9 mouse cellular contexts compared by ENCODE assay signal in the genomic region with DNA sequence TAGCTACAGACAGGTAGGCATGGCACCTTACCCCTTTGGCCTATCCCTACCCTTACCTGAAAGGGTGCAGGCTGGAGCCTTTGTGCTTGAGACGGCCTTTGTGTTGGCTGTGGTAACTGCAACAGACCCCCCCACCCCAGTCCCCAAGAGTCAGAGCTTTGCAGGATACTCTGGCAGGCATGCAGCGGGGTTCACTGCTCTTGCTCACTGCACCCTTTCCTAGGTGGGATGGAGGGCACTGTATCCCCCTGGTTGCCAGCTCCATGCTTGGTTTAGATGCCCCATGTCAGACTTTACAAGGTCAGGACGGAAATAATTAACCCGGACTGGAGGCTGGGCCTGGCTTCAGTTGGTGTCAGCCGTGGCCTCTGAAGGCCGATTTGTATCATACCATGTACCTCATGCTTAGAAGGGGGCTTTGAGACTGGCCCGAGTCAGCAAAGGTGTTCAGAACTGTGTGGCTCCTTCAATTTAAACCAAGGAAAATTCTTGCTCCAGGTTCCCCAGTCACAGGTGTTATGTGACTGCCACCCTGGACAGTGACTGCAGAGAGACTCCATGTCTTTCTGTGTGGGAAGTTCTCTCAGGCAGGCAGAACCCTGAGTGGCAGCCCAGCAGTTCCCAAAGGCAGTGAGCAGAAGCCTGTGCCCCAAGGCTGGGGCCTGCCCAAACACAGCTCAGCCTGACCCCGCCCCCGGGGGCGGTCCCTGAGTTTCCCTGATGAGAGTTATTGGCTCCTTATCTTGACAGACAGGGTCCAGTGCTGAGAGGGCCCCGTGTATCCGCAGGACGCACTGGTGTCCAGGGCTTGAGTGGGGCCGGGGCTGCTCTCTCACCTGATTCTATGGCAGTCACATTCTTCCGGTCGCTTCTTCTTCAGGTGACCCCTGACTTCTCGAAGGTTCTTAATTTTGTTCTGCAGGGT.
A peak's percentile ranks its signal among the peaks of the same experiment; 100 is the strongest.
DNase-seq lines count a peak whose midpoint lies in the region; ATAC-seq and TF ChIP-seq lines count a peak whose summit lies in the region.
"Had no signal": no experiment of that assay in that cellular context is flagged by ENCODE, and none has a peak within 500 bp of the region (broad histone marks: within the 10 kb centered on the region; RNA-seq: fewer than 3 reads in every experiment).

No protein-coding gene starts in this region.

- ATAC-seq in forebrain, embryonic 16.5 days = peak; percentile 32; the same call in 1 of the 2 replicates
- ATAC-seq in inflammation-experienced regulatory T-cells, adult 6 months = no peak

- TF ChIP-seq CTCF in kidney, adult 2 months (conservative IDR thresholded peaks at IDR 0.05; ENCODE audit: insufficient read depth, insufficient read length, low read depth, low read length) = no peak

- peak; percentile 29 for DNase-seq in gastrocnemius, adult 18-20 months (ENCODE audit: low spot score)
- no peak for DNase-seq in gastrocnemius, postnatal 36 days
- peak; percentile 87 for DNase-seq in adrenal gland, postnatal 10 days
- DNase-seq in kidney, adult 2 months = peak; percentile 76
- DNase-seq in lung, postnatal 4 days = peak; percentile 65 to 71
- no peak for DNase-seq in layer of hippocampus, adult 18-20 months (ENCODE audit: low spot score in 2 of 2)

- no peak overlapping the region for H3K9ac ChIP-seq in forebrain, embryonic 16.5 days (replicated peaks; ENCODE audit: low read depth, low read length)
- H3K9ac ChIP-seq: neural tube, embryonic 12.5 days had no signal

- H3K4me3 ChIP-seq in forebrain, embryonic 16.5 days (replicated peaks; ENCODE audit: low read length) = no peak overlapping the region
- H3K4me3 ChIP-seq in kidney, adult 2 months (ENCODE audit: insufficient read depth, low read depth, low read length) = no peak overlapping the region
- H3K4me3 ChIP-seq: neural tube, embryonic 12.5 days had no signal

- no peaks in the 10 kb centered on the region for H3K36me3 ChIP-seq in forebrain, embryonic 16.5 days (ENCODE audit: control insufficient read depth, insufficient read depth)
- no peaks in the 10 kb centered on the region for H3K36me3 ChIP-seq in kidney, adult 2 months (ENCODE audit: control insufficient read depth, insufficient read depth, low read length)

- no peaks in the 10 kb centered on the region for H3K4me1 ChIP-seq in forebrain, embryonic 16.5 days (replicated peaks; ENCODE audit: control insufficient read depth, insufficient read depth, low read length)
- H3K4me1 ChIP-seq in kidney, adult 2 months (ENCODE audit: control insufficient read depth, insufficient read depth, low read length) = peaks cover 14% of the 10 kb centered on the region

- 62% methylated on average over 17 of the region's 17 CpGs for WGBS in forebrain, embryonic 16.5 days
- WGBS in kidney, adult 2 months = 38% methylated on average over 17 of the region's 17 CpGs

- H3K27ac ChIP-seq in forebrain, embryonic 16.5 days (ENCODE audit: low read length) = no peak overlapping the region
- peak overlapping the region; percentile 15 for H3K27ac ChIP-seq in kidney, adult 2 months (ENCODE audit: insufficient read depth, low read depth, low read length)
- H3K27ac ChIP-seq: neural tube, embryonic 12.5 days had no signal

- intact Hi-C loops in gastrocnemius, postnatal 36 days (cut with DNase I) = loop anchor here (10.0 kb wide), 1 partner anchor 705 kb away; no protein-coding TSS in a partner anchor

- no peak overlapping the region for H3K4me2 ChIP-seq in forebrain, embryonic 16.5 days (ENCODE audit: low read length)
- H3K4me2 ChIP-seq: neural tube, embryonic 12.5 days had no signal

- H3K9me3 ChIP-seq in forebrain, embryonic 16.5 days (ENCODE audit: control insufficient read depth, low read length) = no peaks in the 10 kb centered on the region
- H3K9me3 ChIP-seq: neural tube, embryonic 12.5 days had no signal

- no peaks in the 10 kb centered on the region for H3K27me3 ChIP-seq in forebrain, embryonic 16.5 days (replicated peaks; ENCODE audit: control insufficient read depth, insufficient read depth, low read length)
- no peaks in the 10 kb centered on the region for H3K27me3 ChIP-seq in kidney, adult 2 months (replicated peaks; ENCODE audit: control insufficient read depth, insufficient read depth, low read length)
- H3K27me3 ChIP-seq: neural tube, embryonic 12.5 days had no signal

- no peak for TF ChIP-seq POLR2A in kidney, adult 2 months (IDR thresholded peaks at IDR 0.05; ENCODE audit: low read depth, low read length)

Comparison
In these comparisons a context has a peak if more than half of its experiments do, and no peak if none do; other contexts are left out.
1. DNase-seq: peak in gastrocnemius, adult 18-20 months (single experiment), adrenal gland, postnatal 10 days (single experiment), kidney, adult 2 months (single experiment) and lung, postnatal 4 days (2 of 2); none in gastrocnemius, postnatal 36 days (0 of 2) and layer of hippocampus, adult 18-20 months (0 of 2).